Mouse (Mus musculus): Measurements from ENCODE around the gene Pex12. TPM values are rescaled to one million over a fixed set of nuclear protein-coding genes. Genes with fewer than 3 reads are reported as not detected.
A peak's percentile ranks its signal among the peaks of the same experiment; 100 is the strongest.
"Not testable (repeated sequence)": the region's sequence is repeated elsewhere in the genome, so short reads cannot be mapped to it uniquely, and the experiment has no call there.

The Pex12 gene
- 6.9 and 8.9 TPM in 2 replicates for polyA plus RNA-seq (2012; rRNA removed)

DNA sequence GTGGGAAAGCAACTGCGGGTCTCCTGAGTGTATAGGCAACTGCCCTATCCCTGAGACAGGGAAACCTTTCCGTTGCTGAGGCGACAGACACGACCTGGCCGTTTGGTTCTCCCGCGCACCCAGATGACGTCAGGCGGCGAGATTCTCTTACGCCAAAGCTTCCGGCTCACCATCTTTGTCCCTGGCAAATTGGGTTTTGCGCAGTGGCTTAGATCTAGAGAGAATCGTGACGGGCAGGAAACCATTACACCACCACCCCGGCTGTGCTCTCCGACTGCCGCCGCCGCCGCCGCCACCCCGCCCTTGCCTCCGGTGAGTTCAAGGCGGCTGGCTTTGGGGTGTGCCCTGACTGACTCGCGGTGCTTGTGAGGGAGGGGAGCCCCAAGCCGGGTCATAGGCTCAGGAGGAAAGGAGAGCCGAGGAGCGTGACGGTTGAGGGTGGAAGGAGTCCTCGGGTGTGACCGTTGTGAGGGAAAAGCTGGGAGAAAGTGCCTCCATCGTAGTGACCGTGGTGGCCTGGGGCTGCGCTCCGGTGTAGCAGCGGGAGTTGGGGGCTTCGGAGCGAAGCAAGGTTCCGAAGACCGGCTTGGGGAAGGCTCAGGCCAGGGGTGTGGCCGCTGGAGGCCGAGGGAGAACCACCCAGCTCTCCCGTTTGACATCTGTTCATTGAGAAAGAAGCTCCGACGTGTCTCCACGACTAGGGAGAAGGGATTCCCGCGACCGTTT lies at the start of gene Pex12:
Gene Pex12 (minus strand): TSS at position 61 of the 726 bp plus-strand sequence.
- DNase-seq (ENCODE audit: low read depth, low spot score): peak; percentile 96
- under 1% methylated on average over 51 of the region's 51 CpGs for WGBS

DNA sequence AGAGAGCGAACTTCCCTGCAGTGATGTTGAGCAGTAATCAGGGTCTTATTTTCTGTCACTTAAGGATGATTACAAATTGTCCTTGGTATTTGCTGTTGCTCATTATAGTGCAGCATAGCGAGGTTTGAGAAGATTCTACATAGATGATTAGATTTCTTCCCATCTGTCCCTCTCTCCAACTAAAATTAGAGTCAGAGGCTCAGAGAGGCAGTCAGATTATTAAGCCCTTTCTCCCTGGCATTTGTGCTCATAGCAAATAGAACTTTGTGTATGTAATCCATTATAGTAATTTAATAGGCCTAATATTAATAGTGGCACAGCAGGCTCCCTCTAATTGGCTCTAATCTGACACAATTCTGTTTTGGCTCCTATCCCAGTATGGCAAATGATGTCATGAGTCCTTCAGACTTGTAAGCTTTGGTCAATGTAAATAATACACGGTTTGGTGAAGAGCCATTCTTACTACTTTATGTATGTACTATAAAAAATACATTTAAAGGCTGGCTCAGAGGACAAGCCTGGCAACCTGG lies 39.4 kb upstream of the Pex12 start:
- 69% methylated on average over 3 of the region's 3 CpGs for WGBS
- no peak for DNase-seq (ENCODE audit: low read depth, low spot score)

DNA sequence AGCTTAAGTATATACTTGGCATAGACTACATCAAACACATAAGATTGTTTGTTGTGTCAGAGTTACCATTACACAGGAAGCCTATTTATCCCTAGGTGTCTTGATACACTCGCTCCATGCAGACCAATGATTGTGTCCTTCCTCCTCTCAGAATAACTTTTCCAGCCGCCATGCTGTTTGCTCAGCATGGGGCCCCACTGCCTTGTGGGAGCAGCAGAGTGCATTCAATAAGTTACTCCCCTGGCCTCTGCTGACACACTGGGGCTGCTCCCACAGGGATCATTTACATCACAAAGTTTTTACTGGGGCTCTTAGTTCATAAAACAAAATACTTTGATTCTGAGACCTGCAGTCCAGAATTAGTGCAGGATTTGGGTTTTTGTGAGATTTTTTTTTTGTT lies 37.3 kb upstream of the Pex12 start:
- 83% methylated on average over 2 of the region's 2 CpGs for WGBS
- DNase-seq (ENCODE audit: low read depth, low spot score): no peak

DNA sequence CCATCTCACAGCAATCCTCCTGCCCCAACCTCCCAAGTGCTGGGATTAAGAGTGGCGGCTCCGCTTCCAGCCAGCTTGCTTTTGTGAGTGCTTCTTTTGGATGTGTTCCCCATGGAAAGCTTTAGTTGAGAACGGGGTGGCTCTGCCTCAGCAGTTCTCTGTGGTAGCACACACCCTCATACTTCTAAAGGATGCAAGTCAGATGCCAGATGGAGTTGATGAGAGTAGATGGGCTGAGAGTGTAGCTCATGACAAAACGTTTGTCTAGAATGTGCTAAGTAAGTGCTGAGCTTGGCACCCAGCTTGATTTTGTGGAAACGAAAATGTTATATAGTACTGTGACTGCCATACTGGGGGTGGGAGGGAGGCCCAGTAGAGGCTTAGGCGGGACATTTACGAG lies 33.4 kb upstream of the Pex12 start:
- 76% methylated on average over 7 of the region's 7 CpGs for WGBS

DNA sequence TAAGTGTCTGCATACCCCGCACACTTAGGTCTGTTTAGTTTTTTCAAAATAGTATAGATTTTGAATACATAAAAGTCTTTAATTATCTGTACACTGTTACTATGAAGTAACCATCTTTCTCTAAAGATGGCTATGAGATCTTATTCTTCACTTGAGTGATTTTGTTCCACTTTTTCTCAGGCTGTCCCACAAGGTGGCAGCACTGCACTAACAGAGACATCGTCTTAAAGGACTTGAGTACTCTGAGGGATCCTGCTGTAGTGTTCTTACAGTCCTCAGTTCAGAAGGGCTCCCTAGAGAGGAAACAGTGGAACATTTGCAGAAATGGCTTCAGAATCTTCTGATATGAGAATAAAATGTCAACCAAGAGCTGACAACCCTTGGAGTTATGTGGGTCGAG lies 25.0 kb upstream of the Pex12 start:
- 63% methylated on average over 3 of the region's 3 CpGs for WGBS
- peak; percentile 16 for DNase-seq (ENCODE audit: low read depth, low spot score)

More for the DNA sequence above, 33.4 kb upstream of the Pex12 start:
- DNase-seq (ENCODE audit: low read depth, low spot score): no peak

DNA sequence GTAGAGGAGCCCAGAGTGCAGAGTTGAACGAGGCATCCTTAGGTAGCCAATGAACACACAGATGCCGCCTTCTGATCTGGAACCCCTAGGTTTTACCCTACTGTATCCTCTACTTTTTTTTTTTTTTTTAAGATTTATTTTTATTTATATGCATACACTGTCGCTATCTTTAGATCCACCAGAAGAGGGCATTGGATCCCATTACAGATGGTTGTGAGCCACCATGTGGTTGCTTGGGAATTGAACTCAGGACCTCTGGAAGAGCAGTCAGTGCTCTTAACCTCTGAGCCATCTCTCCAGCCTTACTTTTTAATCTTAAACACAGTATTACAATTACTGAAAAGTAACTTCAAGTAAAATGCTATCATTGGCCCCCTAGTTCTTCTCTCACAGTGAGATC lies 24.3 kb upstream of the Pex12 start:
- 85% methylated on average over 3 of the region's 3 CpGs for WGBS
- not testable (repeated sequence) for DNase-seq (ENCODE audit: low read depth, low spot score)

DNA sequence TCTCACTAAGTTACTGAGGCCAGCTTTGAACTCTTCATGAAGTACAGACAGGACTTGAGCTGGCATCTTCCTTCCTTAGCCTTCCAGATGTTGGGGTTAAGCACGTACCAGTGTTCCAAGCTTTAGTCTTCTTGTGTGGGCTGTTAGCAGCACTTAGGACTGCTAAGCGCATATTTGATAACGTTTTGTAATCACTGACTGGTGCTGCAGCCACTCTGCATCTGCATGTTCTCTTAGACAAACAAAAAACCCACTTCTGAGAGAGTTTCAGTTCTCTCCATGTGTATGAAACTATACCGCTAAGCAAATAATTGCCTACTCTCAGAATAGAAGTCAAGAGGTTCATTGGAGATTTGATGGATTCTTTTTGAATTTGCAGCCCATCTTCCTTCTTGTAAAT lies 16.7 kb upstream of the Pex12 start:
- 73% methylated on average over 4 of the region's 4 CpGs for WGBS
- DNase-seq (ENCODE audit: low read depth, low spot score): no peak

DNA sequence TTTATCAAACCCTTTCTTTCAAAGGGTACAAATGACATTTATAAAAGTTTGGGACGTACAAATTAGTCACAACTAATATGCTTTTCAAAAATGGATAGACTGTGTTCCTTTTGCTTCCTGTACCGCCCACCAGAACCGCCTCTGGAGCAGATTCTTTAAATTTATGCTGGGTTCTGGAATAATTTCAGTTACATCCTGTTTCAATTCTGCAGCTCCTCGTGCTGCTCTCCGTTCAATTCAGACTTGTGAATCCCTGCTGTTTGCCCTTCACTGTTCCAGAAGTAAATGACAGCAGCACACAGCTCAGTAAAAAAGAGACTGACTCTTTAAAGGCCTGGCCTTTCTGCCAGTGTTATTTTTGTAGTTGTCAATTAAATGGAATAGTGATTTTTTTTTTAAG lies 10.1 kb upstream of the Pex12 start:
- no peak for DNase-seq (ENCODE audit: low read depth, low spot score)
- 72% methylated on average over 5 of the region's 5 CpGs for WGBS

DNA sequence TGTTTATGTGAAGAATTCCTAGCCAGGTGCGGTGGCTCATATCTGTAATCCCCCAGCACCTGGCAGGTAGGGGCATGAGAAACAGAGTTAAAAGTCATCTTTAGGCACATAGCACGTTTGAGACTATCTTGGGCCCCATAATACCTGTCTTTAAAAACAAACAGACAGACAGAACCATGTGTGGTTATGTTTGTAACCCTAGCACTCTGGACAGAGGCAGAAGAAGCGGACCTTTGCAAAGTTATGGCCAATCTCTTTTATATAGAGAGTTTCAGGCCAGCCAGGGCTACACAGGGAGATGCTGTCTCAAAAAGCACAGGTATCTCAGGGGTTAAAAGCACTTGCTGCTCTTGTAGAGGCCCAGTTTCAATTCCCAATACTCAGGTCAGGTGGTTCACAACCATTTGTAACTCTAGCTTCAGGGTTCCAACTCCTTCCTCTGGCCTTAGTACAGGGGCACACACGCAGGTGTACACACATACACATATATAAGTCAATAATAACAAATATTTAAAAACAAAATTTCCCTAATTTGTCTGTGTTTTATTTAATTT lies 4.4 kb upstream of the Pex12 start:
- WGBS: 79% methylated on average over 4 of the region's 4 CpGs
- DNase-seq (ENCODE audit: low read depth, low spot score): no peak

DNA sequence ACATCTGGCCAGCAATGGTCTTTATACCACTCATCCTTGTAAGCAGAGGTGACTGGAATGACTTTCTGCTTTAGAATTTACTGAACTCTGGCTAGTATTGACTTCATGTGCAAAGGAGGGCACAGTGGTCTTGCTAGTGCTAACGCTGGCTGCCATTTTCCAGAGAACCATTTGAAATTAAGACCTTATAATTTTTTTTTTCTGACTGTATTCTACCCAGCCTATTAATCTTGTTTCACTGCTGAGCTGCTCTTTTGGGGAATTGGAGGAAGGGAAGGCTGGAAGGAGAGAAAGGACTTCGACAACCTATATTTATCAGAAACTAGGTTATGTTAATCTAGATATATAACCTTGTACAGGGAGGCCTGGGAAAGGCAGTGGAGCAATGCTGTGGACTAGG lies 2.1 kb upstream of the Pex12 start:
- 82% methylated on average over 2 of the region's 2 CpGs for WGBS
- DNase-seq (ENCODE audit: low read depth, low spot score): no peak

DNA sequence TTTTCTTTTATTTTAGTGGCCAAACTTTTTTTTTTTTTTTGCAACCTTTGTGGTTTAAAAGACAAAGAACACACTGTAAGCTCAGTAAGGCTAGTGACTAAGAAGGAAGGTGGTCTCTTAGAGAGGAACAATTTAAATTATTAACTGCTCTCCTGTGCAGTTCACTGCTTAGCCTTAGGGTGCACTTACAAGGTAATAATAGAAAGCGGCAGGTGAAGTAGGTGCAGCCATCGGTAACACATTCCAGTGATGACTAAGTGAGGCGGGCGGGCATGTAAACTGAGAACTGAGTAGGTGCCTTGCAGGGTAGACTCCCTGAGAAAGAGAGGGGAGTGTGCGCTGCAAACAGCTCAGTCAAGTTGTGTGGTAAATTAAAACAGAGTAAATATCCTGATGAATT lies 1.4 kb upstream of the Pex12 start:
- 22% methylated on average over 5 of the region's 5 CpGs for WGBS

DNA sequence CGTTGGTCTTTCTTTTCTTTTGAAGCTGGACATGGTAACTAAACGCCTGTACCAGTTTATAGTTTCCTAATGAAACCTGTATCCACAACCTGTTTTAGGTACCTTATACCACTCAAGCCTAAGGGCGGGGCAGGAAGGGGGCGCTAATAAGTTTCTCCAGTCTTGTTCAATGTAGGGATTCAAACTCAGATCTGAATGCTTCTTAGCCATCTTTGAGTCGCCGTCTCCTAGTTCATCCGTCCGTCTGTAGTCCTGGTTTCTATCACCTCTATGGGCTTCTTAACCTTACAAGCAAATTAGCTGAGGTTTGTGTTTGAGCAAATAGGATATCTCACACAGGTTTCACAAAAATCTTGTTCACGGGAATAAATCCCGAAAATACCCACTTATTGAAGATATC lies 262 bp downstream of the Pex12 start:
- no peak for DNase-seq (ENCODE audit: low read depth, low spot score)
- 4% methylated on average over 10 of the region's 10 CpGs for WGBS

More for the DNA sequence above, 1.4 kb upstream of the Pex12 start:
- DNase-seq (ENCODE audit: low read depth, low spot score): no peak

DNA sequence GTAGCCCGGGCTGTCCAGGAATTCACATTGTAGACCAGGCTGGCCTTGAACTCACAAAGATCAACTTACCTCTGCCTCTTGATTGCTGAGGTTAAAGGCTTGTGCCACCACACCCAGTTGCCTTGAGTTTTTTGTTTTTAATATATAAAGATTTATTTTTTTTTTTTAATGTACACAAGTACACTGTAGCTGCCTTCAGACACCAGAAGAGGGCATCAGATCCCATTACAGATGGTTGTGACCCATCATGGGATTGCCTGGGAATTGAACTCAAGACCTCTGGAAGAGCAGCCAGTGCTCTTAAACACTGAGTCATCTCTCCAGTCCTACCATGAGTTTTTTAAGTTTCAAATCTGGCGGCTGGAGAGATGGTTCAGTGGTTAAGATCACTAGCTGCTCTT lies 955 bp downstream of the Pex12 start:
- WGBS: 66% methylated on average over 2 of the region's 2 CpGs
- no peak for DNase-seq (ENCODE audit: low read depth, low spot score)

DNA sequence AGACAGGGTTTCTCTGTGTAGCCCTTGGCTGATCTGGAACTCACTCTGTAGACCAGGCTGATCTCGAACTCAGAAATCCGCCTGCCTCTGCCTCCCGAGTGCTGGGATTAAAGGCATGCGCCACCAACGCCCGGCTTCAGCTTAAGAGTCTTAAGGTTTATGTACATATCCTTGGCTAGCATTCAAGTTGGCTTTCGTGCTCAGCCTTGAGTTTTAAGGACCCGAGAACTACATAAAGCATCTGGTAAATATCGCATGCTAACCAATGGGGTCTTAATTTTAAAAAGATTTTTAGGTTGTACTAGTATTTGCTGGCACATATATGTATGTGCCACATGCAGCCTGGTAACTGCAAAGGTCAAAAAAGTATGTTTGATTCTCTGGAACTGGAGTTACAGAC lies 2.7 kb downstream of the Pex12 start:
- no peak for DNase-seq (ENCODE audit: low read depth, low spot score)
- WGBS: 74% methylated on average over 9 of the region's 9 CpGs

DNA sequence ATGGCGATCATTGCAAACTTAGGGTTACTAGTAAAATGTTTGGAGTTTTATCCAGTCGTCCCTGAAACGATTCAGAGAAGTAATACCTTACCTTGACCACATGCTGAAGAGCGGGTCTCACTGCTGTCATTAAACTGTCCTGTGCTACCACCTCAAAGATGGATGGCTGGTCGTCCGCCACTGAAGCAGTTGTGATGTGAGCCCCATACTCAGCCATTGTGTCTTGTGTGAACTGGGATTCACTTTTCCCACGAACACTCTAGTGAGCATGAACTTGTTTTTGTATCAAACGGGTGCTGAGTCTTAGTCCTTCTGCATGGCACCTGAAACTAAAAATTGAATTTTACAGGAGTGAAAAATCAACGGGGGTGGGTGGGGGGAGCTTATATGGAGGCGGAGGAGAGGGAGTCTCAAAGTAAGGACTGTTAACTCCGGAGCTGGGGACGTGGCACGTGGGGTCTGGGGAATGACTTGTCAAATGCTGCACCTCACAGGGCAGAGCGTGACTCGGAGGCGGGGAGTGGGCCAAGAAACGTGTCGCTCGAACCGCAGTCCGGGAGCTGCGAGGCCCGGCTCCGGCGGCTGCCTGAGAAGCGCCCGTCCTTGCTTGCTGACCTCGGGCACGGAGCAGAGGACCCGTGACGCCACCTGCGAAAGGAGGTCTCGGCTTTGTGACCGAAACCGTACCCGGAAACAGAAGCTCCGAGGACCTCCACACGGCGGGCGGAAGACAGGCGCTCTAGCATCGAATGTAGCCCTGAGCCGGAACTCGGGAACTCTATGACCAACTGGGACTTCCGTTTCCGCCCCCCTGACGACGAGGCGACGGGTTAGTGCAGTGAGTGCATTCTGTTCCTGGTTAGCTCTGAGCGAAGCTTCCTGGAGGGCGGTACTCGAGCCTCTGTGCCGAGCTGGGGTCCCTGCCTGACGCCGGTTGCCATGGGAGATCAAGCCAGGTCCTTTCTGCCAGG lies 3.9 kb downstream of the Pex12 start, which contains the start of gene Ap2b1:
Gene Ap2b1 (plus strand): TSS at position 800 of the 971 bp plus-strand sequence.
- 2% methylated on average over 56 of the region's 56 CpGs for WGBS
- DNase-seq (ENCODE audit: low read depth, low spot score): peak; percentile 85

DNA sequence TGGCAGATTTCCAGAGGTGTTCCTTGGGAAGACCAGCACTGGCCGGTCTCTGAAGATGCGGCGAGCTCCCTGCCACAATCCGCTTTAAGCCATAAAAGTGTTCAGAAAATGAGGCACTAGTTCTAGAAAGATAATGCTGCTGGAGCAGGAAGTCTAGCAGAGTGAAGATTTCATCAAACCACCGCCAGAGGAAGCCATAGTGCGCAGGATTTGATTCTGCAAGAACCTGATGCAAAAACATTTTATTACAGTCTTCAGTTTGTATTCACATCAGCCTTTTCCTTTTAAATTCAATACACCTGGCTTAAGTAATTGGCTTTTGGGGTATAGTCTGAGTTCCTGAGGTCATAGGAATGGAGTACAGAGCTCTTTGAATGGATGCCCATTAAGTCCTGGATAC lies 4.6 kb downstream of the Pex12 start:
- no peak for DNase-seq (ENCODE audit: low read depth, low spot score)
- 58% methylated on average over 6 of the region's 6 CpGs for WGBS

DNA sequence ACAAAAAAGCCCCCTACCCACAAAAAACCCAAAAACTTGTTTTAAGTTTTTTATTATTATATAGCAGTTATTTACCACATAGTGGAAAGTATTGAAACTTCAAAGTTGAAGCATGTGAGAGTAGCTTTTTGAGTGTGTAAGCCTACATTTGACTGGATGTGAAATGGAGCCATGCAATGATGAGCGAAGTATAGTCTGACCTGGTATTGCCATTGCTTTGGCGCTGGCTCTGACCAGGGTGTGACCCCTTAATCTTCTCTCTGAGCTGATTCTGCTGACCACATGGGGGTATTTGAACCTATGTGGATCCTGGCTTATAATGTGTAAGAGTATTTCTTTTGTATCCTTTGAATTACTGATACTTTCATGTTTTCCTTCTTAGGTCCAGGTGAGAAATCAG lies 8.3 kb downstream of the Pex12 start:
- 96% methylated on average over 2 of the region's 2 CpGs for WGBS
- no peak for DNase-seq (ENCODE audit: low read depth, low spot score)

DNA sequence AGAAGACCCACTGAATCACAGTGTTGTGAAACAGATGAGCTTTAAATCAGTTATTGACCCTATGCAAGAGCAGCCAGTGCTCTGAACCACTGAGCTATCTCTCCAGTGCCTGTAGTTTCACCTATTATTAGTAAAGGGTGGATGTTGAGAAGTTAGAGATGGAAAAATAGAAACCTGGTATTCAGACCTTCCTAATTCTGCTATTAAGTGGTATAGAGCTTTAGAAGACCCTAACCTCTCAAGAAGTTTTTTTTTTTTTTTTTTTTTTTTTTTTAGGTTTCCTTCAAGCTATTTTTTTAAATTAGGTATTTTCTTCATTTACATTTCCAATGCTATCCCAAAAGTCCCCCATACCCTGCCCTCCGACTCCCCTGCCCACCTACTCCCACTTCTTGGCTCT lies 9.2 kb downstream of the Pex12 start:
- WGBS: 79% methylated on average over 1 of the region's 1 CpGs
- no peak for DNase-seq (ENCODE audit: low read depth, low spot score)

DNA sequence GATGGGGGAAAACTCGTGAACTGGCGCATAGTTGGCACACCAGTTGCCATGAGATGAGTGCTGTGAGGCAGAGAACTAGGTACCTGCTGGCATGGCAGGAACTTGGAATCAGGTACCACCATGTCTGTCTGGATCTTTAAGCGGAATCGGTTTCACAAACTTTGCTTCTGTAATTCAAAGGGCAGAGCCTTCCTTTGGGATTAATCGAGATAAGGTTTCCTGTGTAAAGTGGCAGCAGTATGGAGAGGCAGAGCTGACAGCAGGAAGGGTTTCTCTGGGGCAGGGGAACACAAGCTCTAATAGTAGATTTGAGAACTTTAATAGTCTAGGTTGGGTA lies 10.2 kb downstream of the Pex12 start:
- WGBS: under 1% methylated on average over 5 of the region's 5 CpGs
- DNase-seq (ENCODE audit: low read depth, low spot score): no peak
